Mouse (Mus musculus) monocyte, adult 59 days (primary cell): ENCODE results near the gene Gm10057. TPM values are rescaled to one million over a fixed set of nuclear protein-coding genes. Genes with fewer than 3 reads are reported as not detected.

Source experiments
- total RNA-seq, 2 experiments: library from RNA; stranded (reverse); gene quantifications; one replicate each; pipeline ENCODE4 v1.2.4; 2023

The Gm10057 gene
- total RNA-seq, result not detected

GRCm38 (mm10) chrX:154054939-154055338 is at the start of gene Gm10057:
Gm10057 (minus strand) TSS chrX:154055039.

GRCm38 (mm10) chrX:154033727-154034126 is 21.1 kb downstream of the Gm10057 start, which contains the start of gene 4921511M17Rik:
4921511M17Rik (minus strand) TSS chrX:154033827.

GRCm38 (mm10) chrX:154012540-154012939 is 42.3 kb downstream of the Gm10057 start, which contains the start of gene Samt1:
Samt1 (minus strand) TSS chrX:154012640.

Other genes starting within 250 kb of the Gm10057 start
- not detected for gene Spin2c, start 222.8 kb downstream of the Gm10057 start, total RNA-seq
- gene Samt1, start 42.4 kb downstream of the Gm10057 start, total RNA-seq, result not detected
- not detected for gene 4921511M17Rik, start 21.2 kb downstream of the Gm10057 start, total RNA-seq
- not detected for gene Gm15140, start 65.6 kb upstream of the Gm10057 start, total RNA-seq